Mouse (Mus musculus): Measurements from ENCODE around the gene Rnf113a2. TPM values are rescaled to one million over a fixed set of nuclear protein-coding genes. Genes with fewer than 3 reads are reported as not detected.

Gene Rnf113a2
- polyA plus RNA-seq, 1 experiment, result 3.0 TPM

DNA sequence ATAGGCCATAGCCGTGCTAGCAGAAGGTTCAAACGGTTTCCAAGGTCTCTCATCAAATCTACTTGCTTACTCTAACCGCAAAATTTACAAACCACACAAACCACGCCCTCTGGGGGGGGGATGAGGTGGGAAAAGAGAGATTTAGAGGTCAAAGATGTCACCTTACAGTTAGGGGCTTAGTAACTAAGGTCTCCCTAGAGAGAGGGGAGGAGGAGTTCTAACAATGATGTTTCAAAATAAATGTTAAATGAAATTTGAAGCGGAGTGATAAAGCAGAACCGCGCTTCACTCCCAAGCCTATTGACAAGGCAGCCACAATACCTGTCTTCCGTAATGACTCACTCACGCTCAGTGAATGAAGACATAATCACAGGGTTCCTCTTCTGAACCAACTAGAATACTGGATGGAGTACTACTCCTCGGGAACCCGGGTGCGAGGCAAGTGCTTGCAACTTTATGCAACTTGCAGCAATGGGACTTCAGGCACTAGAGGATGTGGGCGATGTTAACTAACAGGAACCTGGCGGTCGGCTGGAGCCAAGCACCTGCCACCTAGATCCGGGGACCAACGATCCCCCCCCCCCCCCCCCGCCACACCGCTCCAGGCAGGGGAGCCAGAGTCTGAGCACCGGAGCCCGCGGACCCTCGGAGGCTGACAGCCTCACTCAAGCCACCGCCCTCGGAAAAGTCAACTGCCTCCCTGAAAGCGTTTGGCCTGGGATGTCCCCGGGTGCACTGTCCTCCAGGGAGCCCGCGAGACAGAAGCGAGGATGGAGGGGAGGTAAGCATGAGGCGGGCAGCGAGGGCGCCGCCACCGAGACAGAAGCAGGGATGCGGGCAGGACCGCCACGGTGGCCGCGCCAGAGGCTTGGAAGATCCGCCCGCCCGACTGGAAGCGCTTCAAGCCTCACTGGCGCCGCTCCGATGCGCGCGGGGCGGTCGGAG, 8.8 kb upstream of the Rnf113a2 start:
- Histone ChIP-seq H3K27me3 (ENCODE audit: control insufficient read depth, insufficient read depth, insufficient read length) (no peaks in the 10 kb centered on the region), H3K36me3 (ENCODE audit: control insufficient read depth, insufficient read depth) (no peaks in the 10 kb centered on the region), H3K79me3 (ENCODE audit: low read depth) (no peaks in the 10 kb centered on the region), H3ac (ENCODE audit: control insufficient read depth, insufficient read length, low read depth) (peak overlapping the region; percentile 80), H3K4me3 (ENCODE audit: insufficient read depth, poor library complexity, severe bottlenecking) (peak overlapping the region; percentile 43), H3K79me2 (ENCODE audit: control insufficient read depth, insufficient read depth) (no peaks in the 10 kb centered on the region)
- TF ChIP-seq MAX (IDR thresholded peaks at IDR 0.05) (no peak), USF1 (IDR thresholded peaks at IDR 0.05; ENCODE audit: low read depth) (no peak), CEBPB (IDR thresholded peaks at IDR 0.05; ENCODE audit: low read depth) (no peak), FOSL1 (IDR thresholded peaks at IDR 0.05; ENCODE audit: insufficient read depth, low read length, poor library complexity, severe bottlenecking) (no peak)

DNA sequence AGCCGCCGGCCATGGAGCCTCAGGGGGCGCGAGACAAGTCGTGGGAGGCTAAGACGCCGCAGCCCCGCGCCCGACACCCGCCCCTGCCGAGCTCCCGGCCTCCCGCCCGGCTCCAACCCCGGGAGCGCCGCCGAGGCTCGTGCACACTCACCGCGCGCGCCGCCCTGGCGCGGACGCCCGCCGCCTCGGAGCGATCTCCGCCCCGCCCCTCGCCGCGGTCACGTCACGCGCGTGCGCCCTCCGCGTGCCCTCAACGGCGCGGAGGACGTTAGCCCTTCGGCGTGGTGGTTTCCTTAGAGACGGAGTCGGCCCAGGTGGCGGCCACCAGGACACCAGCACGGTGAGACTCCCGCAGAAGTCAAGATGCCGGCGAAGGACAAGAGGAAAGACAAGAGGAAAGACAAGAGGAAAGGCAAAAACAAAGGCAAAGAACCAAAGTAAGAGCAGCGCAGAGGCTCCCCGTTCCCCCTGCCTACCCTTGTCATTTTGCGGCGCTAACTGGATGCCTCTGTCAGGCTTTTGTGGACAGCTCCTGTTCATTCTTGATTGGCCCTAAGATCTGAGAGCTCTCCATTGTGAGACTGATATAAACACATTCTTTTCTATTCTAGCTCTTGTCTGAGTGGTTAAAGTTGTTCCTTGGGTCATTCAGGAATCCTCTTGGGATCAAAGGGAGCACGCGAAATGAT, 8.0 kb upstream of the Rnf113a2 start, which contains the start of the genes Entpd5 and Bbof1:
Entpd5 (minus strand) TSS at position 211 of the 689 bp plus-strand sequence.
Bbof1 (plus strand) TSS at position 253 of the 689 bp plus-strand sequence.
- no peaks in the 10 kb centered on the region for H3K27me3 ChIP-seq (ENCODE audit: control insufficient read depth, insufficient read depth, insufficient read length)
- H3K36me3 ChIP-seq (ENCODE audit: control insufficient read depth, insufficient read depth), result no peaks in the 10 kb centered on the region
- TF ChIP-seq FOSL1 (IDR thresholded peaks at IDR 0.05; ENCODE audit: insufficient read depth, low read length, poor library complexity, severe bottlenecking) (no peak), MAX (IDR thresholded peaks at IDR 0.05) (peak; percentile 73)
- peak within 1 kb of the TSS; percentile 43 for H3K4me3 ChIP-seq (ENCODE audit: insufficient read depth, poor library complexity, severe bottlenecking)
- H3K79me3 ChIP-seq (ENCODE audit: low read depth), result no peaks in the 10 kb centered on the region
- peak within 1 kb of the TSS; percentile 80 for H3ac ChIP-seq (ENCODE audit: control insufficient read depth, insufficient read length, low read depth)
- H3K79me2 ChIP-seq (ENCODE audit: control insufficient read depth, insufficient read depth), result no peaks in the 10 kb centered on the region

DNA sequence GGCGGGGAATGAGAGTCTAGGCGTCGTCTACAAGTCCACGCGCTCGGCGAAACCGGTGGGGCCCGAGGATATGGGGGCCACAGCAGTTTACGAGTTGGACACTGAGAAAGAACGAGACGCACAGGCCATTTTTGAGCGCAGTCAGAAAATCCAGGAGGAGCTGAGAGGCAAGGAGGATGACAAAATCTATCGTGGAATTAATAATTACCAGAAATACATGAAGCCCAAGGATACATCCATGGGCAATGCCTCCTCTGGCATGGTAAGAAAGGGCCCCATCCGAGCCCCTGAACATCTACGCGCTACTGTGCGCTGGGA, 568 bp downstream of the Rnf113a2 start:
- TF ChIP-seq CEBPB (IDR thresholded peaks at IDR 0.05; ENCODE audit: low read depth) (no peak), MAX (IDR thresholded peaks at IDR 0.05) (no peak), MYOG (IDR thresholded peaks at IDR 0.05; ENCODE audit: control insufficient read depth, extremely low read depth, insufficient read length) (no peak), FOSL1 (IDR thresholded peaks at IDR 0.05; ENCODE audit: insufficient read depth, low read length, poor library complexity, severe bottlenecking) (no peak), USF1 (IDR thresholded peaks at IDR 0.05; ENCODE audit: low read depth) (no peak), CTCF (IDR thresholded peaks at IDR 0.05; ENCODE audit: control insufficient read depth, insufficient read depth, insufficient read length) (no peak), MYOD1 (IDR thresholded peaks at IDR 0.05; ENCODE audit: control insufficient read depth, insufficient read length, low read depth) (no peak)
- no peak overlapping the region for H3ac ChIP-seq (ENCODE audit: control insufficient read depth, insufficient read length, low read depth)
- no peaks in the 10 kb centered on the region for H3K79me3 ChIP-seq (ENCODE audit: low read depth)

DNA sequence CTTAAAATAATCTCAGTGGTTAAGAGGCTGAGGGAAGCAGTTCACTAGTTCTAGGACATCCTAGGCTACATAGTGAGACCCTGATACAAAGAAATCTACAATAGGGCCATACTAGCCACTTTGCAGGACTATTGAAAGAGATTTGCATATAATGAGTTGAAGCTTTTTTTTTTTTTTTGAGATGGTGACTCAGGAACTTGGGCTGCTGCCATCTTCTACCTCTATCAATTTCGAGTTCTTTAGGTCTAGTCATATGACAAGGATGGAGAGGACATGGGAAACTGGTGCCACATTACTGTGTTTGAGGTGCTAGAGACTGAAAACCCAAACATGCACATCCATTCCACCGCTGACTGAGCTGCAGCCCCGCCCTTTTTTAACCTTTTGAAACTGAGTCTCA, 7.0 kb downstream of the Rnf113a2 start:
- no peak for TF ChIP-seq USF1 (IDR thresholded peaks at IDR 0.05; ENCODE audit: low read depth)
- TF ChIP-seq MAX (IDR thresholded peaks at IDR 0.05), result no peak
- TF ChIP-seq CTCF (IDR thresholded peaks at IDR 0.05; ENCODE audit: control insufficient read depth, insufficient read depth, insufficient read length), result no peak
- no peak for TF ChIP-seq FOSL1 (IDR thresholded peaks at IDR 0.05; ENCODE audit: insufficient read depth, low read length, poor library complexity, severe bottlenecking)
- no peak for TF ChIP-seq MYOD1 (IDR thresholded peaks at IDR 0.05; ENCODE audit: control insufficient read depth, insufficient read length, low read depth)
- no peak for TF ChIP-seq MYOG (IDR thresholded peaks at IDR 0.05; ENCODE audit: control insufficient read depth, extremely low read depth, insufficient read length)
- TF ChIP-seq CEBPB (IDR thresholded peaks at IDR 0.05; ENCODE audit: low read depth), result no peak
- Histone ChIP-seq H3K79me2 (ENCODE audit: control insufficient read depth, insufficient read depth) (no peaks in the 10 kb centered on the region), H3K36me3 (ENCODE audit: control insufficient read depth, insufficient read depth) (no peaks in the 10 kb centered on the region), H3K4me3 (ENCODE audit: insufficient read depth, poor library complexity, severe bottlenecking) (no peak overlapping the region), H3ac (ENCODE audit: control insufficient read depth, insufficient read length, low read depth) (no peak overlapping the region), H3K27me3 (ENCODE audit: control insufficient read depth, insufficient read depth, insufficient read length) (no peaks in the 10 kb centered on the region), H3K79me3 (ENCODE audit: low read depth) (no peaks in the 10 kb centered on the region)

More for the DNA sequence above, 568 bp downstream of the Rnf113a2 start:
- Histone ChIP-seq H3K4me3 (ENCODE audit: insufficient read depth, poor library complexity, severe bottlenecking) (peak overlapping the region; percentile 26), H3K79me2 (ENCODE audit: control insufficient read depth, insufficient read depth) (no peaks in the 10 kb centered on the region), H3K36me3 (ENCODE audit: control insufficient read depth, insufficient read depth) (no peaks in the 10 kb centered on the region), H3K27me3 (ENCODE audit: control insufficient read depth, insufficient read depth, insufficient read length) (no peaks in the 10 kb centered on the region)

DNA sequence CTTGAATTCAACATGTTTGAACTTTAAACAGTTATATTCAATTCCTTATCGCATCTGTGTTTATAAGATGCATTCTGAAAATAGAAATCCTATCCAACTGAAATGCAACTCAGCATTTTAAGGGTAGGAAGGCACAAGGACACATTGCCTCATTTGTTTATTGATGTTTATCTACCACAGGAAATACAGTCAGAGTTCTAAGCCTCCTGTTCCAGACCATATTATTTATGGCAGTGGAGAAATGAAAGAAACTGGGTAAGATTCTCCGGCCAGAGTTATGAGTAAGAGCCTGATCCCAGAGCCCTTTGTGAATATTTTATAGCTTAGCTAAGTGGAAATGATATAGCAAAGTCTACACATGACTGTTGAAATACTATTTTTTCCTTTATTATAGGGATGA, 12.8 kb downstream of the Rnf113a2 start:
- TF ChIP-seq USF1 (IDR thresholded peaks at IDR 0.05; ENCODE audit: low read depth), result no peak
- TF ChIP-seq MAX (IDR thresholded peaks at IDR 0.05), result no peak
- no peak for TF ChIP-seq MYOD1 (IDR thresholded peaks at IDR 0.05; ENCODE audit: control insufficient read depth, insufficient read length, low read depth)
- TF ChIP-seq FOSL1 (IDR thresholded peaks at IDR 0.05; ENCODE audit: insufficient read depth, low read length, poor library complexity, severe bottlenecking), result no peak
- TF ChIP-seq MYOG (IDR thresholded peaks at IDR 0.05; ENCODE audit: control insufficient read depth, extremely low read depth, insufficient read length), result no peak
- TF ChIP-seq CEBPB (IDR thresholded peaks at IDR 0.05; ENCODE audit: low read depth), result no peak
- no peak for TF ChIP-seq CTCF (IDR thresholded peaks at IDR 0.05; ENCODE audit: control insufficient read depth, insufficient read depth, insufficient read length)
- Histone ChIP-seq H3K36me3 (ENCODE audit: control insufficient read depth, insufficient read depth) (no peaks in the 10 kb centered on the region), H3K27me3 (ENCODE audit: control insufficient read depth, insufficient read depth, insufficient read length) (no peaks in the 10 kb centered on the region), H3ac (ENCODE audit: control insufficient read depth, insufficient read length, low read depth) (no peak overlapping the region), H3K79me2 (ENCODE audit: control insufficient read depth, insufficient read depth) (no peaks in the 10 kb centered on the region), H3K79me3 (ENCODE audit: low read depth) (no peaks in the 10 kb centered on the region), H3K4me3 (ENCODE audit: insufficient read depth, poor library complexity, severe bottlenecking) (no peak overlapping the region)
